Mouse (Mus musculus) spleen, adult 2 months (tissue): ENCODE results near the gene Srsf3.

Experiments
- CTCF ChIP-seq: fragments of 200-500 bp; IDR thresholded peaks from 2 replicates; pipeline ENCODE4 v1.5.1; 2011; ENCODE audit warnings: mild to moderate bottlenecking, inconsistent platforms; ENCODE audit not compliant: insufficient read depth, insufficient read length, insufficient replicate concordance; ENCODE audit errors: extremely low read depth
- POLR2A ChIP-seq: fragments of 200-500 bp; IDR thresholded peaks from 2 replicates; pipeline ENCODE4 v1.6.1; 2011; ENCODE audit warnings: low read depth, low read length, inconsistent platforms

GRCm38 (mm10) chr17:29003740-29004139 is 28.7 kb upstream of the Srsf3 start:
- no peak for TF ChIP-seq CTCF
- no peak for TF ChIP-seq POLR2A
